Mouse (Mus musculus): ENCODE data around the gene Acbd7.
A peak's percentile ranks its signal among the peaks of the same experiment; 100 is the strongest.

The Acbd7 gene

GRCm38 (mm10) chr2:3335611-3336301 lies at the start of gene Acbd7:
TSS of gene Acbd7 (plus strand) at chr2:3336168.
- DNase-seq (ENCODE audit: low read depth): peak; percentile 78

- DNase-seq (ENCODE audit: low read depth): no peak
Measured at GRCm38 (mm10) chr2:3286243-3286642, 49.7 kb upstream of the Acbd7 start.

DNA sequence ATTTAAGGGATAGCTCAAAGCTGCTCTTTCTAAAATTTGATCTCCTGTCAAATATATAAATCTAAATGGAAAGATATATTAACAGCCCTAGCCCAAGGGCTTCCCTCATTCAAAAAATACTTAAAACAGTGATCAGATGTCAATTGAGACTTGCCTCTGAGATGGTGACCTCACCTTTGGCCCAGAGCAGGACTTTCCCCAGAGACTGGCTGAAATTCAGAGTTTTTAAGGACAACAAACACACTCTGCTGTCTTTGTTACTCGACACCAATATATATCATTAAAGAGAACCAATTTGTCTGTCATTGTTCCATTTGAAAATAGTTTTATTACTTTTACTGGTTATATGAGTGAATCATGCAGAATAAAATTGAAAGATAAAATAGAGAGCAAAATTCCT lies 46.4 kb upstream of the Acbd7 start:
- DNase-seq (ENCODE audit: low read depth): no peak

- DNase-seq (ENCODE audit: low read depth): no peak
Measured at GRCm38 (mm10) chr2:3292170-3292569, 43.8 kb upstream of the Acbd7 start.

GRCm38 (mm10) chr2:3295826-3296225 lies 40.1 kb upstream of the Acbd7 start:
- DNase-seq (ENCODE audit: low read depth): no peak

- DNase-seq (ENCODE audit: low read depth): no peak
Measured at GRCm38 (mm10) chr2:3305426-3306025, 30.4 kb upstream of the Acbd7 start.

DNA sequence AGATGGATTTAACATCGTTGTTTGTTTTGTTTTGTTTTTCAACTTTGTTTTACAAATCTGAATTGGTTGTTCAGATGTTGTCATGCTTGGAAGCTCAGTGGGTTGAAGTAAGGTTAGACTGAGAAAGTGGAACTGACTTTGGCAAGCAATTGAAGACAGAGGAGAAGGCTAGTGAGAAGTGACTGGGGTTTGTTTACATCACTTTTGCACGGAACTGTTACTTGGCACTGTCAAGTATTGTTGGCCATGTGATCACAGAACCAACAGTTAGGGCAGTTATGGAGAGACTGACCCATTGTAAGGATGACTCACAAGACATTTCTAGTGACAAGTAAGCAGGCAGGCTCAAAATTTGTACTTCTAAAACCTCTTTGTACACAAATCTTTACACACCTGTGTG lies 12.8 kb upstream of the Acbd7 start:
- DNase-seq (ENCODE audit: low read depth): no peak

DNA sequence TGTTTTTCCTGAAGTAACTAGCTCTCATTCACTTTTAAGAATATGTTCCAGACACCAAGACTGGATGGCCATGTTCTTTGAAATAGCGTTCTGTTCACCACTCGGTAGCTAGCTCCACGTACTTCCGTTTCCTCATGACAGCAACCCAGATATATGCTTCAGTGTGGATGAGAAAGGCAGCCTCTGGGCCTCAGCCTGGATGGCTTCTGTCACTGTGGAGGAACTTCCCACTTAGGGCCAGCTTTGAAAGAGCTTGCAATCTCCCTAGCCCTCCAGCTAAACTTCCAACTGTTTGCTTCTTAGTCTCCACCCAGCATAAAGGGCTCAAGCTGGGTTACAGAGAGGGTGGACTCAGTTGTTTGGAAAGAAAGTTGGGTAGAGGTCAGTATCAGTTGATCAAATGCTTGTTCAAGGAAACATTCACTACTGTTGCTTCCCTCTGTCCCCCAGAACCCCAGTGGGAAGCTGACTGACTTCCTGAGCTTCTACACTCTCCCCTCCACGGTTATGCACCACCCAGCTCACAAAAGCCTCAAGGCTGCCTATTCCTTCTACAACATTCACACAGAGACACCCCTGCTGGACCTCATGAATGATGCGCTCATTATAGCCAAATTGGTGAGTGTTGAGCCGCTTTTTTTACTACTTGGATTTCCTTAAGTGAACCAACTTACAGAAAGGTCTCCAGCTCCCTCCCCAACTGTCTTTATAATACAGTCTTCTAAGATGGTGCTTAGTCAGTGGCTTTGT lies 11.4 kb upstream of the Acbd7 start:
- no peak for DNase-seq (ENCODE audit: low read depth)

- no peak for DNase-seq (ENCODE audit: low read depth)
Measured at GRCm38 (mm10) chr2:3326547-3326946, 9.4 kb upstream of the Acbd7 start.

DNA sequence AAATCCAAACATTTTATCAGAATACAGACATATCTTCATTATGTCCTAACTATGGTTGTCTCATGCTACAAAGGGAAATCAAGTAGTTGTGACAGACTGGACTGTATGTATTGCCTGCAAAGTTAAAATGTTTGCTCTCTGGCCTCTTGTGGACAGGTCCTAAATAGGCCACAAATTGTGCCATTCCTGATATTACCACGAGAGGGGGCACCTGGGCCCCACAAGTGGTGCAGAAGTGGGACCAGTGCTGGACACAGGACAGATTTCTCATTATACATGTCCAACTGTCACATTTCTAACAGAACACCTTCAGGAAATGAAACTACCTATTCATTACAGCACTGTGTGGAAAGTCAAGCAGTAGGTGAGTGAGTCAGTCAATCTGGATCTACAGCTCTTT lies 8.6 kb upstream of the Acbd7 start:
- DNase-seq (ENCODE audit: low read depth): peak; percentile 61

DNA sequence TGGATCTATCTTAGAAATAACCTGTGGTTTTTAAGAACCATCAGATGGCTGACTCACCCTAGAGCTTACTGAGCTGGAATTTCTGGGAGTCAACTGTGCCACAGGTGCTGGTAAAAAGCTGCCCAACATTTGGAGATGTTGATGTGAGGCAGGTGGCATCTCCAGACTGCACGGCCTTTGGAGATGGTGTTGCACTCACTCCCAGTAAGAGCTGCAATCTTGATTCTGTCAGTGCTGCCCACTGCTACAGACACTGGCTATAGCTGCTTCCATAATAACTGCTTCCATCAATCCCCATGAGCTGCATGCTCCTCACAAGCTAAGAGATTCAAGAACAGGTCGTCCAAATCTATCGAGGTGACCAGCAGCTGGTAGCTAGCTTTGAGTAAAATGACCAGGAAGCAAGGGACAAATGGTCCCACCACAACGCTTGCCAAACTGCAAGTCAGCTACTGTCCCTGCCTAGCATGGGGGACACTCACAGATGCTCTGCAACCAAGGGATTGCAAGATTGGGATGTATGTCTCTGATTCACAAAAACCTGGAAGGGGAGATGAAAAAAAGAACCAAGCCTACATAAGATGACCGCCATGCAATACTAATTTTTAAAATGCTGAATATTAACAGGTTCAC lies 4.8 kb upstream of the Acbd7 start:
- DNase-seq (ENCODE audit: low read depth): no peak

- DNase-seq (ENCODE audit: low read depth): no peak
Measured at GRCm38 (mm10) chr2:3332056-3332455, 3.9 kb upstream of the Acbd7 start.

- DNase-seq (ENCODE audit: low read depth): peak; percentile 98
Measured at GRCm38 (mm10) chr2:3332484-3333242, 3.3 kb upstream of the Acbd7 start, which contains the start of gene Rpp38. TSS of gene Rpp38 (minus strand) at chr2:3332643.

GRCm38 (mm10) chr2:3333761-3334160 lies 2.2 kb upstream of the Acbd7 start:
- DNase-seq (ENCODE audit: low read depth): peak; percentile 79

DNA sequence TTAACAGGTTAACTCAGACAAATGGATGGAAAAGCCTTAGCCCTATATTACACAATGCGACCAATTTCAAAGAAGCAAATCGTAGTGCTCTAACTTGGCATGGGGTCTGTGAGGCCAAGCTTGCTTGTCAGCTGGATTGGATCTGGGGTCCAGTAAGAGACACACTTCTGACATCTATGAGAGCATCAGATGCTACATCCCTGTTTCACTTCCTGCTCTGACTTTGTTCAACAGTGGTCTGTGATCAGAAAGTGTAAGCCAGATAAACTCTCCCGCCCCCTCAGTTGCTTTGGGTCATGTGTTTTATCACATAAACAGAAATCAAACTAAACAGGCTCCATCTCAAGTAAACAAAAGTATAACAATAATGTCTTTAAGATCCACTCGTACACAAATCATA lies 12.5 kb downstream of the Acbd7 start:
- DNase-seq (ENCODE audit: low read depth): no peak

- DNase-seq (ENCODE audit: low read depth): peak; percentile 59
Measured at GRCm38 (mm10) chr2:3348919-3349318, 13.0 kb downstream of the Acbd7 start.

- DNase-seq (ENCODE audit: low read depth): no peak
Measured at GRCm38 (mm10) chr2:3353160-3353559, 17.2 kb downstream of the Acbd7 start.

- no peak for DNase-seq (ENCODE audit: low read depth)
Measured at GRCm38 (mm10) chr2:3355793-3356192, 19.8 kb downstream of the Acbd7 start.

- no peak for DNase-seq (ENCODE audit: low read depth)
Measured at GRCm38 (mm10) chr2:3356311-3356710, 20.3 kb downstream of the Acbd7 start.

DNA sequence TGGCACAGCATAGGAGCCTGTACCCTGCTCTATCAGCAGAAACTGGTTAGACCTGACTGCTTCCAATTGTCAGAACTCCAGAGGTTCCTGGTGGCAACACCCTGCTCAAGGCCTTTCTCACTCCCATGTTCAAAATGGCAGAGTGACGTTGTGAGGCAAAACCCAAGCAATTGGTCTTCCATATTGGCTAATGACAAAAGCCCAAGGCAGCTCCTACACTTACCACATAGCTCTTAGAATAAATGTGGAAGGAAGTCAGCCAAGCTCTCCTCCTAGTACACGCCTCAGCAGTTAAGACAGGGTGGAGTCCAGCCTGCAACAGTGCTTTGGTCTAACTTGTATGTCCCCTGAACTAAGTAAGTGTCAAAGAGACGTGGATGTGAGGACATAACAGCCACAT lies 21.9 kb downstream of the Acbd7 start:
- no peak for DNase-seq (ENCODE audit: low read depth)

DNA sequence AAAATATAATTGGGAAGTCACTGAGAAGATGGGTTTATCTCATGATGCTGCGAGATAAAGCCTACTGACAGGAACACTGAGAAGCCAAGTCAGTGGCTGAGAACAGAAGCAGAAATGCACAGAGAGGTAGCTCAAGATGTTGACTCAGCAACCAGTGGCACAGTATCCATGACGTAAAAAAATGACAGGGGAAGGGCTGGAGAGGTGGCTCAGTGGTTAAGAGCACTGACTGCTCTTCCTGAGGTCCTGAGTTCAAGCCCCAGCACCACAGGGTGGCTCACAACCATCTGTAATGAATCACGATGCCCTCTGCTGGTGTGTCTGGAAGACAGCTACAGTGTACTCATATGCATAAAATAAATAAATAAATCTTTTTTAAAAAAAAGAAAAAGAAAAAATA lies 25.1 kb downstream of the Acbd7 start:
- no peak for DNase-seq (ENCODE audit: low read depth)

GRCm38 (mm10) chr2:3365127-3365526 lies 29.2 kb downstream of the Acbd7 start:
- DNase-seq (ENCODE audit: low read depth): no peak

All from induced T-regulatory cell, adult 2 months (primary cell).